In the genomic region with DNA sequence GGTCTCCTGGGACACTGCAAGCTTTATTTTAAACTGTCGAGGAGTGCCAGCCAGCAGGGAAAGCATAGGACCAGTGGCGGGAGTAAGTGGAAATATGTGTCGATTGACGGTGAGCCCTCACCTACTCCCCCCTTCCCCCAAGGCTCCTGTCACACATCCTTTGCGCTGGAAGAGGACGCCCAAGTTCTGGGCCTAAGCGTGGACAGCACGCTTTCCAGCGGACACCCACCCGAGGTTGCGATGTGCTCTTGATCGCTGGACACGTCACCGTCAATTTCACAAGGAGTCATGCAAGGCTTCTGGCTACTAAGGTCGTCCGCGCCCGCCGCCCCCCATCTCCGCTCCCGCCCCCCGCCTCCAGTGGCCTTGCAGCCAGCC, we compare ENCODE assay signal across 8 mouse cellular contexts. TPM values are rescaled to one million over a fixed set of nuclear protein-coding genes. Genes with fewer than 3 reads are reported as not detected.
DNase-seq lines count a peak whose midpoint lies in the region; ATAC-seq and TF ChIP-seq lines count a peak whose summit lies in the region.

No protein-coding gene starts in this region.

- DNase-seq in layer of hippocampus, adult 11-12 months (ENCODE audit: low spot score), result peak; percentile 15
- DNase-seq in layer of hippocampus, postnatal 10 days (ENCODE audit: low spot score in 2 of 2), result no peak
- no peak for DNase-seq in hindbrain, postnatal 0 days (ENCODE audit: low spot score)
- peak; percentile 66 for DNase-seq in neural tube, embryonic 10.5 days (ENCODE audit: extremely low spot score, low spot score)
- DNase-seq in left cerebral cortex, postnatal 4 days, result no peak
- no peak for DNase-seq in right cerebral cortex, postnatal 14 days
- DNase-seq in thymus, postnatal 36 days, result no peak

- H3K9ac ChIP-seq in embryonic facial prominence, embryonic 15.5 days, result peak overlapping the region; percentile 59; the same call in 1 of the 2 replicates
- H3K9ac ChIP-seq in hindbrain, postnatal 0 days (replicated peaks; ENCODE audit: low read length), result peak overlapping the region; percentile 93

- intact Hi-C loops in left cerebral cortex, postnatal 4 days (cut with DNase I), result no loop called here

- no peak for ATAC-seq in embryonic facial prominence, embryonic 15.5 days (ENCODE audit: insufficient number of reproducible peaks, low FRiP score, low TSS enrichment, low read depth)
- ATAC-seq in hindbrain, postnatal 0 days, result peak; percentile 46

- peaks cover 60% of the 10 kb centered on the region for H3K27me3 ChIP-seq in embryonic facial prominence, embryonic 15.5 days
- no peaks in the 10 kb centered on the region for H3K27me3 ChIP-seq in hindbrain, postnatal 0 days (ENCODE audit: insufficient read depth, low read length)

- no peaks in the 10 kb centered on the region for H3K9me3 ChIP-seq in embryonic facial prominence, embryonic 15.5 days (replicated peaks)
- no peaks in the 10 kb centered on the region for H3K9me3 ChIP-seq in hindbrain, postnatal 0 days (ENCODE audit: low read length)

- H3K4me2 ChIP-seq in embryonic facial prominence, embryonic 15.5 days (replicated peaks), result peak overlapping the region; percentile 93
- peak overlapping the region; percentile 66 for H3K4me2 ChIP-seq in hindbrain, postnatal 0 days (ENCODE audit: low read depth, low read length)

- no peak overlapping the region for H3K27ac ChIP-seq in embryonic facial prominence, embryonic 15.5 days (replicated peaks)
- H3K27ac ChIP-seq in hindbrain, postnatal 0 days, result peak overlapping the region; percentile 99

- H3K36me3 ChIP-seq in embryonic facial prominence, embryonic 15.5 days, result no peaks in the 10 kb centered on the region
- H3K36me3 ChIP-seq in hindbrain, postnatal 0 days (ENCODE audit: insufficient read depth, low read length), result no peaks in the 10 kb centered on the region

- H3K4me3 ChIP-seq in embryonic facial prominence, embryonic 15.5 days (replicated peaks), result peak overlapping the region; percentile 71
- H3K4me3 ChIP-seq in hindbrain, postnatal 0 days (ENCODE audit: low read length), result peak overlapping the region; percentile 56

- 2% methylated on average over 22 of the region's 22 CpGs for WGBS in embryonic facial prominence, embryonic 15.5 days
- under 1% methylated on average over 22 of the region's 22 CpGs for WGBS in hindbrain, postnatal 0 days

- H3K4me1 ChIP-seq in embryonic facial prominence, embryonic 15.5 days, result peaks cover 23% of the 10 kb centered on the region
- H3K4me1 ChIP-seq in hindbrain, postnatal 0 days (ENCODE audit: insufficient read depth, low read length), result peaks cover 13% of the 10 kb centered on the region

- no peak for TF ChIP-seq CTCF in hindbrain, postnatal 0 days (IDR thresholded peaks at IDR 0.05; ENCODE audit: low read depth)

RNA-seq across cellular contexts. Expression of a gene that starts 0.3 kb away (rescaled TPM):
- 100 to 1,000 TPM; 164 to 169 TPM for total RNA-seq in layer of hippocampus, postnatal 10 days (2021)
- 51.4 and 51.6 TPM in 2 replicates for polyA plus RNA-seq in embryonic facial prominence, embryonic 15.5 days (2015; fragmentation: Nextera tagmentation; extraction: Ambion mirVana)
- total RNA-seq in hindbrain, postnatal 0 days (2014; rRNA removed), result 101 and 105 TPM in 2 replicates
- 49.7 and 53.9 TPM in 2 replicates for polyA plus RNA-seq in hindbrain, postnatal 0 days (2015; fragmentation: Nextera tagmentation; extraction: Ambion mirVana)
- 100 to 1,000 TPM; 215 to 219 TPM for total RNA-seq in left cerebral cortex, postnatal 4 days (2021)

RNA-seq across cellular contexts. Expression of a gene that starts 26.4 kb away (rescaled TPM):
- not detected for total RNA-seq in layer of hippocampus, postnatal 10 days (2021)
- not detected in 2 replicates for polyA plus RNA-seq in embryonic facial prominence, embryonic 15.5 days (2015; fragmentation: Nextera tagmentation; extraction: Ambion mirVana)
- not detected in 2 replicates for total RNA-seq in hindbrain, postnatal 0 days (2014; rRNA removed)
- polyA plus RNA-seq in hindbrain, postnatal 0 days (2015; fragmentation: Nextera tagmentation; extraction: Ambion mirVana), result 0.82 TPM in 1 of 2 replicates, not detected in the other
- total RNA-seq in left cerebral cortex, postnatal 4 days (2021), result not detected

Comparison
In these comparisons a context has a peak if more than half of its experiments do, and no peak if none do; other contexts are left out.
1. DNase-seq: peak in layer of hippocampus, adult 11-12 months (single experiment) and neural tube, embryonic 10.5 days (single experiment); none in layer of hippocampus, postnatal 10 days (0 of 2), hindbrain, postnatal 0 days (single experiment), left cerebral cortex, postnatal 4 days (single experiment), right cerebral cortex, postnatal 14 days (single experiment) and thymus, postnatal 36 days (0 of 2).